13 mouse cellular contexts compared by ENCODE assay signal in the genomic region with DNA sequence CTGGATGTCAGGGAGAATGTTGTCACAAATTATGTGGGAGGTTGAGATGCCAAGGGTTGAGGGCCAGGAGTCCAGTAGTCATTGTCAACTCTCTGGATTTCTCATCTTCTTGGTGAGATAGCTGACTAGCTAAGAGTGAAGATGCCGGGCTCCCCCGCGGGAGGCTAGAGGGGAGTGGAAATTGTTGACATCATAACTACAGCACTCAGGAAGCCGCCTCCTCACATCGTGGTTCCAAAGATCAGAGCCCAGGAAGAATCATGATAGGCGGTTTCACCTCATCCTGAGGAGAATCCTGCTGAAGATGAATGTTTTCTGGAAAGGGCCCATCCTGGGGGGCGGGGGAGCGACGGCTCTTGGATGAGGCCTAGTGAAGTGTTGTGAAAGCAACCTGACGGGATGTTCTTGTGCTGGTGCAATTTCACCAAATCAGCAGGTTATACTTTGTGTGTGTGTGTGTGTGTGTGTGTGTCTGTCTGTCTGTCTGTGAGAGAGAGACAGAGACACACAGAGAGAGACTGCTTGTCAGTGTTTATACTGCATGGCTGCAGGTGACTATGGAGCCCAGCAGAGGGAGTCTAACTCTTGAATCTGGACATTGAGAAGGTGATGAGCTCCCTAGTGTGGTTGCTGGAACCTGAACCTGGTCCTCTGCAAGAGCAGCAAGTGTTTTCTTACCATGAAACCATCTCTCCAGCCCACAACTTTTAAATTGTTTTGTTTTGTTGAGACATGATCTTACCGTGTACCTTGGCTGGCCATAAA.
DNase-seq lines count a peak whose midpoint lies in the region; ATAC-seq and TF ChIP-seq lines count a peak whose summit lies in the region.
"Had no signal": no experiment of that assay in that cellular context is flagged by ENCODE, and none has a peak within 500 bp of the region (broad histone marks: within the 10 kb centered on the region; RNA-seq: fewer than 3 reads in every experiment).

No protein-coding gene starts in this region.

- TF ChIP-seq RAD21 in MEL (IDR thresholded peaks at IDR 0.05; ENCODE audit: low read depth, low read length), result peak; percentile 43

- TF ChIP-seq EP300 in MEL (IDR thresholded peaks at IDR 0.05; ENCODE audit: low read depth in 1 of 2, low read length in 2 of 2), result no peak

- no peaks in the 10 kb centered on the region for H3K9me3 ChIP-seq in kidney, embryonic 15.5 days (replicated peaks)
- no peaks in the 10 kb centered on the region for H3K9me3 ChIP-seq in MEL (replicated peaks; ENCODE audit: insufficient read depth, low read length)
- H3K9me3 ChIP-seq: midbrain, embryonic 12.5 days had no signal

- no peak for TF ChIP-seq POLR2A in MEL (IDR thresholded peaks at IDR 0.05; ENCODE audit: control insufficient read depth in 1 of 2, insufficient read depth in 1 of 2, low read depth in 1 of 2, low read length in 2 of 2, poor library complexity in 1 of 2)

- no peaks in the 10 kb centered on the region for H3K79me2 ChIP-seq in MEL (ENCODE audit: control insufficient read depth, insufficient read depth, low read length, poor library complexity)

- DNase-seq in kidney, postnatal 10 days, result peak; percentile 41
- DNase-seq in testis, postnatal 10 days (ENCODE audit: low spot score), result peak; percentile 43
- DNase-seq in testis, postnatal 14 days (ENCODE audit: low spot score), result no peak
- peak; percentile 47 for DNase-seq in MEL (ENCODE audit: low read depth, low spot score)
- DNase-seq in retina, embryonic 14.5 days (ENCODE audit: low spot score), result no peak
- DNase-seq in c-Kit-positive CD71-positive TER-119-positive erythroid progenitor cells, embryonic 14.5 days (ENCODE audit: low spot score), result no peak
- DNase-seq: cerebellum, adult 11-12 months; heart, postnatal 4 days; right cerebral cortex, postnatal 25 days had no signal

- ATAC-seq in kidney, embryonic 15.5 days (replicated peaks; ENCODE audit: low FRiP score), result no peak
- ATAC-seq in megakaryocyte-erythroid progenitor cell, adult 5-6 weeks (replicated peaks; ENCODE audit: low FRiP score, low TSS enrichment, poor library complexity, severe bottlenecking), result peak; percentile 48; the same call in 1 of the 2 replicates

- peaks cover 2% of the 10 kb centered on the region; the same call in 1 of the 2 replicates for H3K4me1 ChIP-seq in kidney, embryonic 15.5 days
- no peaks in the 10 kb centered on the region for H3K4me1 ChIP-seq in MEL (ENCODE audit: control insufficient read depth in 1 of 2, insufficient read depth in 2 of 2, low read length in 2 of 2)

- no peak overlapping the region for H3K4me2 ChIP-seq in kidney, embryonic 15.5 days
- H3K4me2 ChIP-seq: midbrain, embryonic 12.5 days had no signal

- no peak overlapping the region for H3K4me3 ChIP-seq in kidney, embryonic 15.5 days (replicated peaks)
- H3K4me3 ChIP-seq in MEL (ENCODE audit: control insufficient read depth in 1 of 2, insufficient read depth in 1 of 2, low read depth in 2 of 2, low read length in 2 of 2), result no peak overlapping the region
- H3K4me3 ChIP-seq: midbrain, embryonic 12.5 days had no signal

- no peaks in the 10 kb centered on the region for H3K27me3 ChIP-seq in kidney, embryonic 15.5 days
- H3K27me3 ChIP-seq in MEL (ENCODE audit: control insufficient read depth in 1 of 2, insufficient read depth in 2 of 2, low read length in 2 of 2), result no peaks in the 10 kb centered on the region
- H3K27me3 ChIP-seq: midbrain, embryonic 12.5 days; Patski had no signal

- peaks cover 38% of the 10 kb centered on the region for H3K36me3 ChIP-seq in kidney, embryonic 15.5 days
- peaks cover 0 to 2% of the 10 kb centered on the region in 2 experiments; a peak in 2 of 4 replicates for H3K36me3 ChIP-seq in MEL (ENCODE audit: control insufficient read depth in 1 of 2, insufficient read depth in 2 of 2, low read length in 2 of 2)

- TF ChIP-seq CTCF in MEL (IDR thresholded peaks at IDR 0.05 in 2 of 3, conservative IDR thresholded peaks at IDR 0.05 in 1 of 3; ENCODE audit: control insufficient read depth in 1 of 3, insufficient read depth in 1 of 3, low read depth in 2 of 3, low read length in 3 of 3, poor library complexity in 1 of 3, severe bottlenecking in 1 of 3), result peak; percentile 31 to 63 (median 46); a peak in 5 of 6 replicates

- no peak overlapping the region for H3K27ac ChIP-seq in kidney, embryonic 15.5 days
- H3K27ac ChIP-seq in MEL (ENCODE audit: control insufficient read depth, low read depth, low read length), result no peak overlapping the region
- H3K27ac ChIP-seq: midbrain, embryonic 12.5 days had no signal

- no peak overlapping the region for H3K9ac ChIP-seq in kidney, embryonic 15.5 days
- no peak overlapping the region for H3K9ac ChIP-seq in MEL (ENCODE audit: control insufficient read depth, low read depth, low read length, poor library complexity, severe bottlenecking)
- H3K9ac ChIP-seq: midbrain, embryonic 12.5 days had no signal

- WGBS in kidney, embryonic 15.5 days, result 82% methylated on average over 11 of the region's 11 CpGs

TF ChIP-seq in MEL, 35 proteins besides CTCF, POLR2A, EP300 and RAD21:
- TF ChIP-seq ZC3H11A (IDR thresholded peaks at IDR 0.05; ENCODE audit: low read depth, low read length) (peak; percentile 51; the same call in 1 of the 2 replicates), SMC3 (IDR thresholded peaks at IDR 0.05; ENCODE audit: low read depth, low read length) (peak; percentile 68), ZMIZ1 (IDR thresholded peaks at IDR 0.05; ENCODE audit: low read depth, low read length) (no peak)

Comparison
In these comparisons a context has a peak if more than half of its experiments do, and no peak if none do; other contexts are left out.
1. DNase-seq: peak in kidney, postnatal 10 days (single experiment), testis, postnatal 10 days (single experiment) and MEL (single experiment); none in testis, postnatal 14 days (single experiment), retina, embryonic 14.5 days (single experiment) and c-Kit-positive CD71-positive TER-119-positive erythroid progenitor cells, embryonic 14.5 days (single experiment).